Mouse (Mus musculus): Measurements from ENCODE around the gene Igfbp5. TPM values are rescaled to one million over a fixed set of nuclear protein-coding genes. Genes with fewer than 3 reads are reported as not detected.

The Igfbp5 gene
- total and polyA plus RNA-seq, 2 experiments from 2014 or later: 47.4 to 127 TPM

GRCm38 (mm10) chr1:72825921-72826320 is 48.8 kb downstream of the Igfbp5 start:
- no peak for ATAC-seq (ENCODE audit: low FRiP score)
- no peak for DNase-seq (ENCODE audit: low spot score)
- H3K36me3 ChIP-seq (ENCODE audit: insufficient read depth, low read length): no peaks in the 10 kb centered on the region
- no peak overlapping the region for H3K27ac ChIP-seq (ENCODE audit: low read depth, low read length)
- H3K9ac ChIP-seq (replicated peaks; ENCODE audit: low read length, poor library complexity, severe bottlenecking): peak overlapping the region; percentile 74; the same call in 1 of the 2 replicates
- H3K4me1 ChIP-seq (ENCODE audit: insufficient read depth, low read length): peaks cover 12% of the 10 kb centered on the region; the same call in 1 of the 2 replicates
- WGBS: 7% methylated on average over 4 of the region's 4 CpGs
- TF ChIP-seq CTCF (IDR thresholded peaks at IDR 0.05): no peak
- no peaks in the 10 kb centered on the region for H3K27me3 ChIP-seq (ENCODE audit: insufficient read depth, low read length)
- H3K4me2 ChIP-seq (ENCODE audit: low read depth, low read length, poor library complexity, severe bottlenecking): peak overlapping the region; percentile 96
- H3K9me3 ChIP-seq (ENCODE audit: low read length): no peaks in the 10 kb centered on the region
- peak overlapping the region; percentile 72 for H3K4me3 ChIP-seq (ENCODE audit: low read depth, low read length)

GRCm38 (mm10) chr1:72825286-72825685 is 49.4 kb downstream of the Igfbp5 start:
- no peak for ATAC-seq (ENCODE audit: low FRiP score)
- Histone ChIP-seq H3K4me3 (ENCODE audit: low read depth, low read length) (peak overlapping the region; percentile 72), H3K9ac (replicated peaks; ENCODE audit: low read length, poor library complexity, severe bottlenecking) (peak overlapping the region; percentile 74), H3K4me2 (ENCODE audit: low read depth, low read length, poor library complexity, severe bottlenecking) (peak overlapping the region; percentile 96), H3K27ac (ENCODE audit: low read depth, low read length) (no peak overlapping the region), H3K36me3 (ENCODE audit: insufficient read depth, low read length) (no peaks in the 10 kb centered on the region), H3K27me3 (ENCODE audit: insufficient read depth, low read length) (no peaks in the 10 kb centered on the region), H3K4me1 (ENCODE audit: insufficient read depth, low read length) (peaks cover 12% of the 10 kb centered on the region; the same call in 1 of the 2 replicates), H3K9me3 (ENCODE audit: low read length) (no peaks in the 10 kb centered on the region)
- under 1% methylated on average over 20 of the region's 20 CpGs for WGBS
- TF ChIP-seq CTCF (IDR thresholded peaks at IDR 0.05): no peak
- DNase-seq (ENCODE audit: low spot score): no peak

GRCm38 (mm10) chr1:72824707-72825101 is 50.0 kb downstream of the Igfbp5 start:
- Histone ChIP-seq H3K27me3 (ENCODE audit: insufficient read depth, low read length) (no peaks in the 10 kb centered on the region), H3K4me1 (ENCODE audit: insufficient read depth, low read length) (peaks cover 12% of the 10 kb centered on the region; the same call in 1 of the 2 replicates), H3K27ac (ENCODE audit: low read depth, low read length) (peak overlapping the region; percentile 47), H3K9ac (replicated peaks; ENCODE audit: low read length, poor library complexity, severe bottlenecking) (peak overlapping the region; percentile 74), H3K4me2 (ENCODE audit: low read depth, low read length, poor library complexity, severe bottlenecking) (peak overlapping the region; percentile 96), H3K4me3 (ENCODE audit: low read depth, low read length) (peak overlapping the region; percentile 72), H3K36me3 (ENCODE audit: insufficient read depth, low read length) (no peaks in the 10 kb centered on the region), H3K9me3 (ENCODE audit: low read length) (no peaks in the 10 kb centered on the region)
- no peak for TF ChIP-seq CTCF (IDR thresholded peaks at IDR 0.05)
- WGBS: under 1% methylated on average over 37 of the region's 37 CpGs
- ATAC-seq (ENCODE audit: low FRiP score) (peak; percentile 58; the same call in 1 of the 2 replicates), DNase-seq (ENCODE audit: low spot score) (no peak)

DNA sequence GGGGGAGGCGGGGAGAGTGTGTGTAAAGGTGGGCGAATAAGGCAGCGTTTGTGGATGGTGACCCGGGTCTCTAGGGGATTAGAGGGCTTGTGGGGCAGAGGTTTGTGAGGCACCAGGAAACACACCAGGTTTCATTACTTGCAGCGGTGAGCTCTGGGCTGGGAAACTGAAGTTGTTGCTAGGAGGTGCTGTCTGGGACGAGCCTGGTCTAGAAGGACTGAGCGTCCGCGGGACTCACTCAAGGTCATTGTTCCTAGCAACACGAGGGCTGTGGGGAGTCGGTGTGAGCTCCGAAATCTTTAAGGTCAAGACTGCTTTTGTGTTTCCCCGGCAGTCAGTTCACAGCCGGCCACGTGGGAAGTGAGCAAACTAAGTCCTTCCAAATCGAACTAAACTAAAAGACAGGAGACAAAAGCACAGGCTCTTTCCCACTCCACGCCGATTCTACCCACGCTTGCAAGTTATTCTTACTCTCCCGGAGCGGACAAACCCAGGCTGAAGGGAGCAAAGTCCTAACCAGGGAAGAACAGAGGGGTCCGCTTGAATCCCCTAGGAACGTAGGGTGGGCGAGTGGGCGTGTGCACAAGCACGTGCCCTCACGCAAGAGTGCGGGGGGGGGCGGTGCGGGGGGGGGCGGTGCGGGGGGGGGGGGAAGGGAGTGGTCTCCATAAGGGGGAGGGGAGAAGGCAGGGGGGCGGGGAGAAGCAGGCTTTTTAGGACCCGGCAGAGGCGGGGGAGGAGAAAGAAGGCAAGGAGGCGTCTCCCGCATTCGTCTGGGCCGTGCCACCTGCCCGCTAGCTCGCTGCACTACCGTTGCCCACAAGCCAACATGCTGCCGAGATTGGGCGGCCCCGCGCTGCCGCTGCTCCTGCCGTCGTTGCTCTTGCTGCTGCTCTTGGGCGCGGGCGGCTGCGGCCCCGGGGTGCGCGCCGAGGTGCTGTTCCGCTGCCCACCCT is 50.7 kb downstream of the Igfbp5 start, which contains the start of gene Igfbp2:
TSS of gene Igfbp2 (plus strand) at position 753 of the 956 bp plus-strand sequence.
- Histone ChIP-seq H3K9ac (replicated peaks; ENCODE audit: low read length, poor library complexity, severe bottlenecking) (peak within 1 kb of the TSS; percentile 74), H3K4me2 (ENCODE audit: low read depth, low read length, poor library complexity, severe bottlenecking) (peak within 1 kb of the TSS; percentile 96), H3K4me1 (ENCODE audit: insufficient read depth, low read length) (peaks cover 12% of the 10 kb centered on the region; the same call in 1 of the 2 replicates), H3K4me3 (ENCODE audit: low read depth, low read length) (peak within 1 kb of the TSS; percentile 72), H3K27me3 (ENCODE audit: insufficient read depth, low read length) (no peaks in the 10 kb centered on the region), H3K27ac (ENCODE audit: low read depth, low read length) (peak within 1 kb of the TSS; percentile 47), H3K9me3 (ENCODE audit: low read length) (no peaks in the 10 kb centered on the region), H3K36me3 (ENCODE audit: insufficient read depth, low read length) (no peaks in the 10 kb centered on the region)
- DNase-seq (ENCODE audit: low spot score) (peak; percentile 77), ATAC-seq (ENCODE audit: low FRiP score) (peak; percentile 79)
- TF ChIP-seq CTCF (IDR thresholded peaks at IDR 0.05): no peak
- 2% methylated on average over 47 of the region's 58 CpGs for WGBS

DNA sequence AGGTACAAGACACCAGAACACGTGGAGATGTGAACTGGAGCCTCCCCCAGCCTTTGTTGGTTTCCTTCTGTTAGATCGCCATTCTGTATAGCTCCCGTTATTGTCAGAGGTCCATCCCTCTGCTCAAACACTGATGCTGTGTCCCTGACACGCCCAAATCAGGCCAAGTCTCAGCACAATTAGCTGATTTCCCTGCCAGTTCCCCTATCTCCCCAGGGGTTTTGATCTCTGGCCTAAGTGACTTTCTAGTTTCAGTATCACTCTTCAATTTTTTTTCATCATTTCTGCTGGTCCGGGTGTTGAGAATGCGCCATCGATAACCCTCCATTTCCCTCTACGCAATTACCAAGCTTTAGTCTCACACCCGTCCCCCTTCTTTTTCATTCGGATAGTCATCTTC is 51.8 kb downstream of the Igfbp5 start:
- Histone ChIP-seq H3K9ac (replicated peaks; ENCODE audit: low read length, poor library complexity, severe bottlenecking) (no peak overlapping the region), H3K27me3 (ENCODE audit: insufficient read depth, low read length) (no peaks in the 10 kb centered on the region), H3K4me1 (ENCODE audit: insufficient read depth, low read length) (peaks cover 9% of the 10 kb centered on the region; the same call in 1 of the 2 replicates), H3K27ac (ENCODE audit: low read depth, low read length) (no peak overlapping the region), H3K4me3 (ENCODE audit: low read depth, low read length) (no peak overlapping the region), H3K4me2 (ENCODE audit: low read depth, low read length, poor library complexity, severe bottlenecking) (no peak overlapping the region), H3K36me3 (ENCODE audit: insufficient read depth, low read length) (no peaks in the 10 kb centered on the region), H3K9me3 (ENCODE audit: low read length) (no peaks in the 10 kb centered on the region)
- no peak for ATAC-seq (ENCODE audit: low FRiP score)
- TF ChIP-seq CTCF (IDR thresholded peaks at IDR 0.05): no peak
- DNase-seq (ENCODE audit: low spot score): no peak
- 72% methylated on average over 10 of the region's 10 CpGs for WGBS

DNA sequence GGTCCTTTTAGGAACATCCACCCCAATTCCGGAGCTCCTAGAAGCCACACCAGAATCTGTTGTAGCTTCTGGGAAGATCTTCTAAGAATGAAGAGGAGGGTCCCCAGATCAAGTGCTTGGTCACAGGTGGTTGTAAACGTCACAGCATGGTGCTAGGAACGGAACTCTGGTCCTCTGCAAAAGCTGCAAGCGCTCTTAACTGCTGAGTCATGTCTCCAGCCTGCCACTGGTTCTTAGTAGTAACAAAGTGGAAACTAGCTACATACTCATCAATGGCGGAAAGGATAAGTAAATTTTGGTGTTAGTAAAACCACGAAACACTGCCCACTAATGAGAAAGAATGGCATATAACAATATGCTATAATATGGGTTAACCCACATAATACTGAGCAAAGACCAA is 54.7 kb downstream of the Igfbp5 start:
- H3K4me1 ChIP-seq (ENCODE audit: insufficient read depth, low read length): no peaks in the 10 kb centered on the region
- H3K9ac ChIP-seq (replicated peaks; ENCODE audit: low read length, poor library complexity, severe bottlenecking): no peak overlapping the region
- no peaks in the 10 kb centered on the region for H3K9me3 ChIP-seq (ENCODE audit: low read length)
- no peaks in the 10 kb centered on the region for H3K27me3 ChIP-seq (ENCODE audit: insufficient read depth, low read length)
- H3K4me3 ChIP-seq (ENCODE audit: low read depth, low read length): no peak overlapping the region
- no peak overlapping the region for H3K27ac ChIP-seq (ENCODE audit: low read depth, low read length)
- H3K36me3 ChIP-seq (ENCODE audit: insufficient read depth, low read length): no peaks in the 10 kb centered on the region
- TF ChIP-seq CTCF (IDR thresholded peaks at IDR 0.05): no peak
- DNase-seq (ENCODE audit: low spot score) (no peak), ATAC-seq (ENCODE audit: low FRiP score) (no peak)
- no peak overlapping the region for H3K4me2 ChIP-seq (ENCODE audit: low read depth, low read length, poor library complexity, severe bottlenecking)
- 88% methylated on average over 6 of the region's 6 CpGs for WGBS
